Mouse (Mus musculus) right cerebral cortex, postnatal 36 days (tissue): Measurements from ENCODE around the gene Ctdnep1.

Experiments used
- DNase-seq, 2 experiments: peaks; one replicate each; pipeline ENCODE4 v3.0.0; 2022; ENCODE audit warnings: low spot score in 2 of 2, mixed read lengths in 1 of 2

The Ctdnep1 gene

DNA sequence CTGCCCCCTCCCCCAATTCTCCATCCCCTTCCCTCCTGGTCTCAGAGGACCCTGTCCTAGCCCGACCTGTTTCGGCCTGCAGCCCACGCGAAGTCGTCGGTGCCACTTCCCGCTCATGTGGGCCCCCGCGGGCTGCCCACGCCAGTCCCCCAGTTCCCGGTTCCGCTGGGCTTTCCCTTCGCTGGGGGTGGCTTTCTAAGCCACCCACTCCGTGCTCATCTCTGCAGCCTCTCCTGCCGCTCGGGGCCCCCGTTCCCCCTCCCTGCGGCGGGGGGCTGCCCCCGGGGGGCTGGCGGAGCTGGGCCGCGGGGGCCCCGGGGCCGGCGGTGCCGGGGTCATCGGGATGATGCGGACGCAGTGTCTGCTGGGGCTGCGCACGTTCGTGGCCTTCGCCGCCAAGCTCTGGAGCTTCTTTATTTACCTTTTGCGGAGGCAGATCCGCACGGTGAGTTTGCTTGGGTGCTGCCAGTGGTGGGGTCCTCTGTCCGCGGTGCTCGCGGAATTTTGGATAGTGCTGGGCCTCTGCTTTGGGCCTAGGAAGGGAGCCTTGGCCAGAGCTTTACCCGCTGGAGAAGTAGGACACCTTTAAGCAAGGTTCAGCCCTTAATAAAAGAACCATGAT lies at the start of gene Ctdnep1:
Ctdnep1 (plus strand) TSS at position 16 of the 622 bp plus-strand sequence.
- DNase-seq, result no peak

DNA sequence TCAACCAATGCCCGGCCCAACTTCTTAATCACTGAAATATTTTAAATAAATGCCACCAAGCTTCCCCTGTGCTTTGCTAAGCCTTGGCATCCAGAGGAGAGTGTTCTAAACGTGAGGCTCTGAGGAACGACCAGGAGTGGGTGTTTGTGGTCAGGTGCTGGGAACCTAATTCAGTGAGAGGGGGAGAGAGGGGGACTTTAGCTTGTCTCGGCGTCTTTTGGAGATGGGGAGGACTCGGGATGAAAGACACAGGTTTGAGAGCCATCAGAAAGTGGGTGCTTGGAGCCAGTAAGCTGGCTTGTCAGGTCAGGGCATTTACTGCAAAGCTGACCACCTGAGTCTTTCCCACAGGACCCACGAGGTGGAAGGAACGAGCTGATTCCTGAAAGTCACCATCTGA lies 49.2 kb upstream of the Ctdnep1 start:
- DNase-seq, result no peak

GRCm38 (mm10) chr11:69932254-69932653 lies 48.7 kb upstream of the Ctdnep1 start:
- no peak for DNase-seq

DNA sequence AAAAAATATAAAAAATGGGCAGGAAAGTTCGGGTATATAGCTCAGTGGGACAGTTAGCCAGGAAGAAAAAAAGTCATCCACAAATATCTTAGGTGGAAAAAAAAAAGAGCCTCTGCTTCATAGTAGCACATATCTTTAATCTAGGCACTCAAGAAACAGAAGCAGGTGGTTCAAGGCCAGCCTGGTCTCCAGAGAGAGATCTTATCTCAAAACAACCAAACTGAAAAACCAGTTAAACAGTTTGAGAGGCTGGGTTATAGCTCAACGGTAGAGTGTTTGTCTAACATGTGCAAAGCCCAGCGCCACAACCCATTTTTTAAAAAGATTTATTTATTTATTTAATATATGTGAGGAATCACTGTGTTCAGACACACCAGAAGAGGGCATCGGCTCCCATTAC lies 47.9 kb upstream of the Ctdnep1 start:
- no peak for DNase-seq

- peak; percentile 56 to 66 for DNase-seq
Observed at GRCm38 (mm10) chr11:69934169-69934568, 46.8 kb upstream of the Ctdnep1 start.

DNA sequence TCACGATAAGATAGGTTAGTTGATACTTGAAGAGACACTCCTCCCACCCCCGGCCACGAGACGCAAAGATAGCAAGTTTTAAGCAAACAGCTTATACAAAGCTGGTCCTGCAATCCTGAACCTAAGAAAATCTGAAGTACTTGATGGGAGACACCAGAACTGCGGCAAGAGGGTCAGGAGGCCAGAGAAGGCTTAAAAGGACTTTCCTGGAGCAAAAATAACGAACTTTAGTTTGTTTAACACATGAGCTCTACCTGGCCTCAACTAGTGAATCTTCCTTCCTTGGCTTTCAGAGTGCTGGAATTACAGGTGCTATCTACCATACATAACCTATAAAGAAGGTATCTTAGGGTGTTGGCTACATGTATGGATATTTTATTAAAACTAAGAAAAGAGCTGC lies 46.3 kb upstream of the Ctdnep1 start:
- DNase-seq, result no peak

- peak; percentile 80 to 82 for DNase-seq
Observed at GRCm38 (mm10) chr11:69935137-69935879, 45.6 kb upstream of the Ctdnep1 start, which contains the start of gene Ybx2. TSS of gene Ybx2 (plus strand) at chr11:69935796.

DNA sequence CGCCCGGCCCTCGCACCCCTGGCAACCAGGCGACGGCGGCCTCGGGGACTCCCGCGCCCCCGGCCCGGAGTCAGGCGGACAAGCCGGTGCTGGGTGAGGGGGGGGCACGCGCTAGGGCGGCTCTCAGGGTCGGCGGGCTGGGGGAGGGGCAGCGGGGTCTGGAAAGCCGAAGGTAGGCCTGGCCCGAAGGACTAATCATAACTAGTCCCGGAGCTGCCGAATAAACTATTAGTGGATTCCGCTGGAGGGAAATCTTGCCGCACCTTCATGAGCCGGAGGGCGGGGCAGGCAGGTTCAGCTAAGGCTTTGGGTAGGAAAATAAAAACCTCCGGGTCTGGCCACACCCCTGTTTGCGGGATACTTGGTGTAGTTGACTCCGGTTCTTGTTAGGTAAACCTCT lies 44.8 kb upstream of the Ctdnep1 start:
- no peak for DNase-seq

- DNase-seq, result no peak
Observed at GRCm38 (mm10) chr11:69936714-69937347, 44.1 kb upstream of the Ctdnep1 start.

DNA sequence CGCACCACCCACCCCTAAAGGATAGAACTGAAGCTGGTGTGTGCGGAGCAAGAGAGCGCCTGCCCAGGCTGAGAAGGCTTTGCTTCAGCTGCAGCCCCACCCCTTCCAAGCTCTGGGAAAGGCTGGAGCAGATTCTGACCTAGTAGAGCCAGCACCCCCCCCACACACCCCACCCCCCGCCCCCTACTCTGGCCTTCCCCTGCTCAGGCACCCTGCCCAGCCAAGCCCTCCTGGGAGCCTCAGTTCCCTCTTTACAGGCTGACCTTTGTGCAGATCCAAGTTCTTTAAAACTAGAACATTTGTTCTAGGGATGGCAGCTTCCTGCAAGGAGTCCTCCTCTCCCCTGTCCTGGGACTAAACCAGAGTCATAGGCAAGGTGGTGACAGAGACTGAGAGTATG lies 43.6 kb upstream of the Ctdnep1 start:
- no peak for DNase-seq

GRCm38 (mm10) chr11:69937834-69938233 lies 43.1 kb upstream of the Ctdnep1 start:
- DNase-seq, result no peak

GRCm38 (mm10) chr11:69938401-69938979 lies 42.5 kb upstream of the Ctdnep1 start:
- DNase-seq, result no peak

GRCm38 (mm10) chr11:69939181-69939580 lies 41.8 kb upstream of the Ctdnep1 start:
- DNase-seq, result no peak

- no peak for DNase-seq
Observed at GRCm38 (mm10) chr11:69939731-69940130, 41.2 kb upstream of the Ctdnep1 start.

- no peak for DNase-seq
Observed at GRCm38 (mm10) chr11:69940962-69941361, 40.0 kb upstream of the Ctdnep1 start.

- DNase-seq, result no peak
Observed at GRCm38 (mm10) chr11:69945216-69945615, 35.7 kb upstream of the Ctdnep1 start.

DNA sequence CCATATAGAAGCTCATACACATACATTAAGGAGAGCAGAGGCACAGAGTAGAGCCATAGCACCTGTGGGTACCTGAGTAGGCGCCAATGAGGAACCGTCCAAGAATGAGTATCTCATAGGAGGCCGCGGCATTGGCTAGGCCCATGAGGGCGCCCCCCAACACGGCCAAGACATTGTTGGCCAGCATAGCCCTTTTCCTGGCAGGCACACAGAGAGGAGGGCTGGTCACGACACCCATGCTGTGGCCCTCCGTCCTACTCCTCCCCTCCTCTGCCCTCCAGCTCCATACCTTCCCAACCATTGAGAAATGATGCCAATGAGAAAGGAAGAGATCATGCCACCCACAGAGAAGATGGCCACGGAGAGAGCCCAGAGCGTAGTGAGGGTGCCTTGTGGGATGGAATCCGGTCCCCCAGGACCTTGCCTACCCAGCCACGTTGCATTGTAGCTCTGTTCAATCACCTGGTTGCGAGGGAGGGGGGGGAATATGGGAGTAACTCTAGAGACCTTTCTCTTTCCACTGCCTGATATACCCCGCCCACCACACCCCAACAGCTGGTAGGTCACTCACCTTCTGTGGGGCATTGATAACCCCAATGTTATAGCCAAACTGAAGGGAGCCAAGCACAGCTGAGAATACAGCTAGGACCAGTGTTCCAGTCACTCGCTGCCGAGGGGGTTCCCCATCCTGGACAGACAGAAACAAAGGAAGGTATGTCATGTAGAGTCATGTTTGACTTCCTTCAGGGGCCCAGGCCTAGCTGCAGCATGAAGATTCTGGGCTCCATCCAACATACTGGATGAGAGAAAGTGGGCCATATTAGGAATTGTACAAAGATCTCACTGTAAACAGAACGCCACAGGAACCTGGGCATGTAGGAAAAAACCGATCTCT lies 34.7 kb upstream of the Ctdnep1 start:
- DNase-seq, result no peak

GRCm38 (mm10) chr11:69947337-69948065 lies 33.5 kb upstream of the Ctdnep1 start:
- DNase-seq, result no peak

DNA sequence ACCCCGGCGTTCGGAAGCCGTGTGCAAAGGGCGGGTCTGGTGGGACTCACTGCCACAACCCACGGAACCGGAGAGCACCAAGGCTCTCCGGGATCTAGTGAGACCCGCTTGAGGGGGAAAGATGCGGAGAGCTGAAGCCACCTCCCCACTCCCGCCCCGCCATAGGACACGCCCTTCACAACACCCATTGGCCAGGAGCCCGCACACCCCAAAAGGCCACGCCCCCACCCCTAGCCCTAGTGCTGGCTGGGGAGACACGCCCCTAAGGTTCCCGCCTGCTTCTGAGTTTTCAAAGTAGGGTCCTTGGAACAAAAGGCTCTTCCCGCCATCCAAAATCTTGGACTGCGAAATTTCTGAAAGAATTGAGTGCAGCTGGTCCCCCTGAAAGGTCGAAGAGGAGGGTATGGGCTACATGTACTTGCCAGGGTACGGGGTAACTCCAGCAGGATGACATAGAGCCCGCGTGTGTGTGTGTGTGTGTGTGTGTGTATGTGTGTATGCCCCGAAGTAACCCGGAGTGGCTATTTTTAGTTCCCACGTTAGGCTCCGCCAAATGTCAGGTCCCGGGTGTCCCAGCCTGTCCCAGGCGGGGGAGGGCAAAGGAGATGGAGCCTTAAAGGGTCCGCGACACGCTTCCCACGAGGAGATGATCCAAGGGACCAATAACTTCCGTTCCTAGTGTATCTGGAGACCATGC lies 32.7 kb upstream of the Ctdnep1 start, which contains the start of gene Slc2a4:
Slc2a4 (minus strand) TSS at position 123 of the 697 bp plus-strand sequence.
- no peak for DNase-seq

DNA sequence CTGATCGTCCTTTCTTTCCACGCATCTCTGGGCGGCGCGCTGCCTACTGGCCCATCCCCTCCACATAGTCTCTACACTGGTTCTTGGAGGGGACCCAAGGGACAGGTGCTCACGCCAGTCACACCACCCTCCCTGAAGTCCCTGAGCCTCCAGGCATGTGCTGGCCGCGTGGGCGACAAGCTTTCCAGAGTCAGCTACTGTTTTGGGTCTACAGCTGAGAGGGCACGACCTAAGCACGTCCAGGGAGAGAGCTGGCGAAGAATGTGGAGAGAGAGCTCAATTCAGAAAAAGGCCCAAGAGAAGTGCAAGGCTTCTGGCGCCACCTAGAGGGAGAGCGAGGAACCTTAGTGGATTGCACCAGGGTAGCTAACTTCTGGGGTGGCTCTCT lies 32.2 kb upstream of the Ctdnep1 start:
- no peak for DNase-seq
